Mouse (Mus musculus) heart, postnatal 14 days (tissue): ENCODE results near the gene Ippk. TPM values are rescaled to one million over a fixed set of nuclear protein-coding genes. Genes with fewer than 3 reads are reported as not detected.

ENCODE experiments used
- DNase-seq, 2 experiments: peaks; one replicate each; pipeline ENCODE4 v3.0.0; 2021 to 2022
- intact Hi-C: fragments of 180-260 bp; cut with DNase I; formaldehyde crosslinking; loops from one replicate; pipeline ENCODE4 v1.15.1; 2025
- total RNA-seq, 2 experiments: library from RNA; stranded (reverse); gene quantifications; 2 replicates each; pipeline ENCODE4 v1.2.3; 2021

Gene Ippk
- total RNA-seq, 2 experiments from 2014 or later: 7.1 to 7.4 TPM

GRCm38 (mm10) chr13:49471981-49472675 is 51.1 kb downstream of the Ippk start:
- intact Hi-C loops: no loop called here
- no peak for DNase-seq

GRCm38 (mm10) chr13:49472676-49473005 is 51.6 kb downstream of the Ippk start:
- DNase-seq: no peak
- intact Hi-C loops: no loop called here

- intact Hi-C loops: no loop called here
- no peak for DNase-seq
Measured at GRCm38 (mm10) chr13:49477887-49478286, 56.8 kb downstream of the Ippk start.

GRCm38 (mm10) chr13:49478851-49479374 is 57.9 kb downstream of the Ippk start:
- DNase-seq: no peak
- intact Hi-C loops: no loop called here

GRCm38 (mm10) chr13:49479399-49479798 is 58.4 kb downstream of the Ippk start:
- intact Hi-C loops: no loop called here
- DNase-seq: peak; percentile 55 to 67

- peak; percentile 81 to 85 for DNase-seq
- intact Hi-C loops: no loop called here
Measured at GRCm38 (mm10) chr13:49480057-49480456, 59.0 kb downstream of the Ippk start.

DNA sequence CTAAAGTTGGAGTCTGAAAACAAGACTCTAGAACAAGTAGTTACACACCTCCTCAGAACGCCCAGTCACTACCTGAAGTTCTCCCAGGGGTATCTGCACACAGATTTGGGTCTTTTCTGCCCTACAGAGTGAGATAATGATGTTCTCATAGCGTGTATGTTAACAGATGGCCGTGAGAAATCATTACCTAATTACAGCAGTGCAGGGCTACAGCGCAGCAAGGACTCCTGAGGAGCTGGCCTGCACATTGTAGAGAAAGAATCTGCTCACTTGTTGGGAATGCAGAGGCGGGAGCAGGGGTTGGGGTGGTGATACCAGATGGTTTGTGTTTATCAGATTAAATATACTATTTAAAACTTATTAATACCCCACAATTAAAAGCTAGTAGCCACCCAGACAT is 59.5 kb downstream of the Ippk start:
- DNase-seq: peak in 1 of 2 experiments; percentile 36
- intact Hi-C loops: no loop called here

DNA sequence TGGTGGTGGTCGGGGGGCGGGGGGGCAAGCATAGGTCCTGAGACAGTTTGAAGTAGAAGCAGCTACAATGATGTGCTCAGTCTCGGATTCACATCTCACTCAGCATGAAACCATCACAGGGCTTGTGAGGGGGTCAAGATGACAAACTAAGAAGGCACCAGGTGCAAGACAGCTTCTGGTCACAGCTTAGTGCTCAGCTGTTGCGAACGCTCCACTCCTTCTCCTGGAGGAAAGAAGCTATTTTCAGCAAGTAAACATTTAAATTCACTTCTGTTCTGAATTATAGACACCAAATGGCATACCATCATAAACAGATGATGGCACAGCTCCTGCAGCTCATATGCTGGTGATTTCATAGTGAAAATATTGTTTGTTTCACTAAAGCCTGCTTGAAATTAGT is 64.3 kb downstream of the Ippk start:
- no peak for DNase-seq
- intact Hi-C loops: no loop called here

DNA sequence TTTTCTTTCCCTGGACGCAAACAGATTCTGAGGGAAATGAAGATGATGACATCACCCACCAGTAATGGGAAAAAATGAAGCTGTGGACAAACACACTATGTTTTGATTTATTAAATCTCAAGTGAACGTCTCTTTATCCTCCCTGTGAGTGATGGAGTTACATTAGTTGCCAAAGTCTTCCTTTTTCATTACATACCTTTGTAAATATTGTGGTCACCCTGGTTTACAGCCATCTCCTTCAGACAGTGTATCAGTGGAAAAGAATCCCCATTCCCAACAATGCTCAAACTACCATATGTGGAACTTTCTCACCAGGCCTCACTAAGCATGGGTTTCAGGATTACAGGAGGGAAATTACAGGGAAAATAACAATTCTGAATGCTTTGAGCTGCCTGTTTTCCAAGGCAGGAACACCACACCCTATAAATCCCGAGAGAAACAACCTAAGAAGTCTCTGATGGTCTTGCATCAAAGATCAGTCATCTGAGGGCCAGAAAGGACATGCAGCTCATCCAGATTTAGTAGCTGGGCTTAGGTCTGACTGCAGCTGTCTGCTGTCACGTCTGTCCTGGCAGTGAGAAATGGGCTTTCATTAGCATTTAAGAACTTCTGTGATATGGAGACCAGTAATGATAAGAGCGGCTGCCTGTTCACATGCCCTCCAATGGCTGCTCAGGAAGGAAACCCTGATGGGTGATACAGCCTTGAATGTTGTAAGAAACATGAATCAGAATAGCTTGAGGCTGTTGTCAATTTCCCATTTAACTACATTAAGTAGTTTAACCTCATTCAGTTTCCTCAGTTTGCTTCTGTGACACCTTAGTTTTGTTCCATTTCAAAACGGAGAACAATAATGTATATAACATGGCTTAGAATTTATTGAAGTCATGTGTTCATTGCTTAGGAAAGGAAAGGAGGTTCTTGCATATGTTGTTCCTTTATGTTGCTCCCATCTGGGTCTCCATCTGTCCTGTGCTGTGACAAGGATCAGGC is 71.6 kb downstream of the Ippk start, which contains the start of gene Tes3-ps:
Gene Tes3-ps (plus strand): TSS at position 943 of the 993 bp plus-strand sequence.
- intact Hi-C loops: no loop called here

DNA sequence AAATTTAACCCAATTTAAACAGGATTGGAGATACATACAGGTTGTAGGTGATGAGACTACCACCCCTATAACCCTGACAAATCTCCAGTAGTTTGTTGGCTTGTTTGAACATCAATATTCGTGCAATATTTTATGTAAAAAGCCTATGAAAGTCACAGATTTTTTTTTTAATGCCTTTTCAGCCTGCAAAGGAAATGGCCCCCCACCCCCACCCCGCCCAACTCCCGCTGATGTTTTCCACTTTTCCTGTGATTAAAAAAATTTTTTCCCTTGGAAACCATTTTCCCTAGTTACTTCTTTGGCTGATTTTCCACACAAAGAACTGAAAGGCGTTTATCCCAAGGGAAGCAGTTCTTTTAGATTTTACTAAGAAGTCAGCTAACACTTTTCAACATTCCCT is 83.5 kb downstream of the Ippk start, which contains the start of gene Ecm2:
Gene Ecm2 (plus strand): TSS at position 301 of the 400 bp plus-strand sequence.
- DNase-seq: no peak
- intact Hi-C loops: no loop called here

More for the DNA sequence above, 71.6 kb downstream of the Ippk start, which contains the start of gene Tes3-ps:
- DNase-seq: peak in 1 of 2 experiments; percentile 25

DNA sequence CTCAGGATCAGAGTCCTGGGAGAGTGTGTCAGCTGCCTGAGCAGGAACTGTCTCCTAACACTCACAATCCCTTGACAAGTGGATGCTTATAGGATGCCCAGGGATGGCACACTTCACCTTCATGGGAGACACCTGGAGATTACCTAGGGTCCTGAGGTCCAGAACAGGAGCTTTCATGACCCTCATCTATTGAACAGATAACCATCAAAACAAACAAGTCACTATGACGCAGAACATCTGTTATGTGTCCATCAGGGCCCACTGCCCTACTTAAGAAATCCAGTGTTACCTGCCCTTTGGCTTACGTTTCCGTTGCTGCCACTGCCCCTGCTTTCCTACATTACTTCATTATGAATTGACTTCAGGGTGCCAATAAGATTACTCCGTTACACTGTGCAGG is 84.7 kb downstream of the Ippk start:
- intact Hi-C loops: loop anchor here (5.0 kb wide), 1 partner anchor 37 kb away; the partner anchor contains the start of gene Aspn
- peak in 1 of 2 experiments; percentile 10 for DNase-seq

DNA sequence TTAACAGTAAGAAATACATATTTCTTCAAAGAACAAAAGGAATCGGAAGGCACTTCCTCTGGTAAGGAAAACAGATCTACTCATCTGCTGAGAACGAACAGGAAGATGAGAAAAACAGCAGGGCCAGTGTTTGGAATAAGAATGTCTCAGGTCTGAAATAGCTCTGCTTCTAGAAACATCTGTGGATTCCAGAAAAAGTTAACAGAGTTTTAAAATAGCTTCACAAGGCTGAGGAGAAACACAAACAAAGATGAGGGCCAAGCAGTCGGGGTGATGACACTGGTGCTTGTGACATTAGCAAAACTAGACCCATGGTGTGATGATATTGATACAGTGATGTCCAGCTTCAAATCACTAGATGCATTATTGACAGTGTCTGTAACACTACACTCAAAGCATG is 86.1 kb downstream of the Ippk start:
- intact Hi-C loops: loop anchor here (5.0 kb wide), 1 partner anchor 35 kb away; the partner anchor contains the start of gene Aspn
- DNase-seq: no peak

Other genes with a start within 250 kb of the Ippk start
- gene Ninj1, start 233.8 kb upstream of the Ippk start, total RNA-seq: 100 to 1,000 TPM in 1 of 2 experiments, 10 to 100 TPM in 1; 99.0 to 112 TPM
- gene Card19, start 205.2 kb upstream of the Ippk start, total RNA-seq: 100 to 1,000 TPM; 131 to 138 TPM
- under 1 TPM; 0.33 to 0.49 TPM for gene Susd3, start 172.5 kb upstream of the Ippk start, total RNA-seq
- 1 to 10 TPM in 1 of 2 experiments, under 1 TPM in 1; 0.79 to 1.5 TPM for gene Fgd3, start 100.9 kb upstream of the Ippk start, total RNA-seq
- 10 to 100 TPM; 72.1 to 77.7 TPM for gene Bicd2, start 79.7 kb upstream of the Ippk start, total RNA-seq
- gene Tes3-ps, start 72.1 kb downstream of the Ippk start, total RNA-seq: 1 to 10 TPM; 1.2 to 1.4 TPM
- 10 to 100 TPM; 16.4 to 19.1 TPM for gene Ecm2, start 83.6 kb downstream of the Ippk start, total RNA-seq
- 10 to 100 TPM; 73.3 to 74.1 TPM for gene Aspn, start 123.2 kb downstream of the Ippk start, total RNA-seq
- 1 to 10 TPM; 1.9 to 2.6 TPM for gene Omd, start 161.2 kb downstream of the Ippk start, total RNA-seq
- gene Ogn, start 186.8 kb downstream of the Ippk start, total RNA-seq: 10 to 100 TPM; 77.8 to 82.5 TPM
- gene Cenpp, start 231.5 kb downstream of the Ippk start, total RNA-seq: 1 to 10 TPM; 2.5 to 3.2 TPM
- gene Nol8, start 231.8 kb downstream of the Ippk start, total RNA-seq: 10 to 100 TPM; 11.1 to 17.2 TPM